Mouse (Mus musculus): ENCODE measurements around the gene Rcor3.

Gene Rcor3

GRCm38 (mm10) chr1:192070618-192071051 is 67.2 kb downstream of the Rcor3 start:
- DNase-seq (ENCODE audit: low spot score in 2 of 2) = no peak

GRCm38 (mm10) chr1:192069971-192070591 is 67.8 kb downstream of the Rcor3 start:
- DNase-seq (ENCODE audit: low spot score in 2 of 2) = no peak

GRCm38 (mm10) chr1:192068188-192068587 is 69.7 kb downstream of the Rcor3 start:
- DNase-seq (ENCODE audit: low spot score in 2 of 2) = no peak

GRCm38 (mm10) chr1:192066956-192067355 is 70.9 kb downstream of the Rcor3 start:
- no peak for DNase-seq (ENCODE audit: low spot score in 2 of 2)

GRCm38 (mm10) chr1:192063209-192063946 is 74.5 kb downstream of the Rcor3 start:
- no peak for DNase-seq (ENCODE audit: low spot score in 2 of 2)

GRCm38 (mm10) chr1:192062682-192063081 is 75.2 kb downstream of the Rcor3 start:
- DNase-seq (ENCODE audit: low spot score in 2 of 2) = no peak

- DNase-seq (ENCODE audit: low spot score in 2 of 2) = peak; percentile 54 to 70
Observed at GRCm38 (mm10) chr1:192061666-192062306, 76.1 kb downstream of the Rcor3 start.

GRCm38 (mm10) chr1:192058911-192059310 is 79.0 kb downstream of the Rcor3 start:
- no peak for DNase-seq (ENCODE audit: low spot score in 2 of 2)

- no peak for DNase-seq (ENCODE audit: low spot score in 2 of 2)
Observed at GRCm38 (mm10) chr1:192053726-192054125, 84.1 kb downstream of the Rcor3 start.

- no peak for DNase-seq (ENCODE audit: low spot score in 2 of 2)
Observed at GRCm38 (mm10) chr1:192052986-192053385, 84.9 kb downstream of the Rcor3 start.

- DNase-seq (ENCODE audit: low spot score in 2 of 2) = no peak
Observed at GRCm38 (mm10) chr1:192052461-192052860, 85.4 kb downstream of the Rcor3 start.

Measured in frontal cortex, postnatal 14 days (tissue).